Mouse (Mus musculus): ENCODE measurements around the gene Hspbap1. TPM values are rescaled to one million over a fixed set of nuclear protein-coding genes. Genes with fewer than 3 reads are reported as not detected.

The Hspbap1 gene
- total and polyA plus RNA-seq, 3 experiments: 7.2 to 9.6 TPM; not detected in 1

DNA sequence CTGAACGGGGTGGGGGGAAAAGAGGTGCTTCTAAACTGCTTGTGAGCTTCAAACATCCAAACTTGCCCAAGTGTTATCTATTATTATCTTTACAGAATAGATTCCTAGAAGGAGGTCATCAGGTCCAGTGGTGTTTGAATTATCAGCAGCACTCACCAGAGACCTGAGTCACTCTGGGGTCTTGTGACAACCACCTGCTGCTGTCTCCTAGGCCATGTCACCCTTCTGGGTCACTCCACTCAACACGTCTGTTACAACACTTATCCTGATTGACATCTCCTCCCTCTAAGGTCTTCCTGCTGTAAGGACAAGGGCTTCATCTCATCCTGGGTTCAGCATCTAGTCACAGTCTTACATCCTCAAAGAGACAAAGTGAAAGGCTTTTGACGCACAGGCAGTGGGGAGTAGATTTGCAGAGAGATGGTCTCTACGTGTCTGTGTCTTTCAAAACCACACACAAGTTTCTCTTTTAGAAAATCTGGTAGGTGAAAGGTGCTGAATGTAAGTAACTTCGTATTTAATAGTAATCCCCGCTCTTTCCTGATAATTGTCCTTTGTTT, 21.9 kb downstream of the Hspbap1 start:
- Histone ChIP-seq H3K79me2 (ENCODE audit: control insufficient read depth, insufficient read depth, low read length, poor library complexity) (no peaks in the 10 kb centered on the region), H3K27me3 (ENCODE audit: control insufficient read depth in 1 of 2, insufficient read depth in 2 of 2, low read length in 2 of 2) (no peaks in the 10 kb centered on the region), H3K36me3 (ENCODE audit: control insufficient read depth in 1 of 2, insufficient read depth in 2 of 2, low read length in 2 of 2) (no peaks in the 10 kb centered on the region; a peak in 2 of 4 replicates), H3K27ac (ENCODE audit: control insufficient read depth, low read depth, low read length) (no peak overlapping the region), H3K9ac (ENCODE audit: control insufficient read depth, low read depth, low read length, poor library complexity, severe bottlenecking) (no peak overlapping the region), H3K4me3 (ENCODE audit: control insufficient read depth in 1 of 2, insufficient read depth in 1 of 2, low read depth in 2 of 2, low read length in 2 of 2) (no peak overlapping the region), H3K9me3 (replicated peaks; ENCODE audit: insufficient read depth, low read length) (no peaks in the 10 kb centered on the region), H3K4me1 (ENCODE audit: control insufficient read depth in 1 of 2, insufficient read depth in 2 of 2, low read length in 2 of 2) (no peaks in the 10 kb centered on the region)
- TF ChIP-seq ZKSCAN1 (IDR thresholded peaks at IDR 0.05; ENCODE audit: low read depth, low read length): no peak
- no peak for TF ChIP-seq CTCF (IDR thresholded peaks at IDR 0.05 in 2 of 3, conservative IDR thresholded peaks at IDR 0.05 in 1 of 3; ENCODE audit: control insufficient read depth in 1 of 3, insufficient read depth in 1 of 3, low read depth in 2 of 3, low read length in 3 of 3, poor library complexity in 1 of 3, severe bottlenecking in 1 of 3)
- no peak for TF ChIP-seq CHD2 (IDR thresholded peaks at IDR 0.05; ENCODE audit: low read length)
- no peak for TF ChIP-seq NRF1 (IDR thresholded peaks at IDR 0.05; ENCODE audit: insufficient read depth, low read depth, low read length, poor library complexity, severe bottlenecking)
- no peak for TF ChIP-seq POLR2AphosphoS5 (IDR thresholded peaks at IDR 0.05; ENCODE audit: borderline replicate concordance, low read depth, low read length)
- TF ChIP-seq MEF2A (IDR thresholded peaks at IDR 0.05; ENCODE audit: extremely low read depth, insufficient replicate concordance, low read depth, low read length, poor library complexity, severe bottlenecking): no peak
- TF ChIP-seq RCOR1 (IDR thresholded peaks at IDR 0.05; ENCODE audit: low read depth, low read length): no peak
- TF ChIP-seq JUND (IDR thresholded peaks at IDR 0.05; ENCODE audit: low read depth, low read length): no peak
- no peak for TF ChIP-seq HCFC1 (IDR thresholded peaks at IDR 0.05; ENCODE audit: low read depth, low read length)
- no peak for TF ChIP-seq TAL1 (IDR thresholded peaks at IDR 0.05; ENCODE audit: low read length)
- TF ChIP-seq UBTF (IDR thresholded peaks at IDR 0.05; ENCODE audit: borderline replicate concordance, insufficient read depth, low read depth, low read length): no peak
- DNase-seq (ENCODE audit: low read depth, low spot score): no peak

DNA sequence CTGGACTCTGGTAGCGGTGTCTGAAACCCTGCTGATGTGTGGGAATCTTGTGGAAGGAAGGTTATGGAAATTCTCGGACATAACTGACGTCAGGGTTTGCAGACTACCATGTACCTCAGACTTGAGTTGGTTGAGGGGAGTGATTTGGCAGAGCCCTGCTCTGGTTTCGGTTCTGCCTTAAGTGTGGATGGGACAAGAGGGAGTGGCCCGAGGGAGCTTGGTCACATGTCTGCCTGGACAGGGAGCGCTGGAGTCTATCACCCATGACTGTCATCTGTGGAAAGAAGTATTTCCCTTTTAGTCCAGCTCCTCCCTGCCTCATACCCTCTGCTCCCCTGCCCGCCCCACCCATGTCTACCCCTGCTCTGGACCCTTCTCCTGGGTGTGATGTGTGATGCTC, 32.0 kb downstream of the Hspbap1 start:
- H3K4me1 ChIP-seq (ENCODE audit: control insufficient read depth in 1 of 2, insufficient read depth in 2 of 2, low read length in 2 of 2): peaks cover 4 to 7% of the 10 kb centered on the region in 2 experiments; a peak in 3 of 4 replicates
- H3K79me2 ChIP-seq (ENCODE audit: control insufficient read depth, insufficient read depth, low read length, poor library complexity): no peaks in the 10 kb centered on the region
- H3K27ac ChIP-seq (ENCODE audit: control insufficient read depth, low read depth, low read length): no peak overlapping the region
- no peak for DNase-seq (ENCODE audit: low read depth, low spot score)
- H3K4me3 ChIP-seq (ENCODE audit: control insufficient read depth in 1 of 2, insufficient read depth in 1 of 2, low read depth in 2 of 2, low read length in 2 of 2): no peak overlapping the region
- no peak overlapping the region for H3K9ac ChIP-seq (ENCODE audit: control insufficient read depth, low read depth, low read length, poor library complexity, severe bottlenecking)
- H3K36me3 ChIP-seq (ENCODE audit: control insufficient read depth in 1 of 2, insufficient read depth in 2 of 2, low read length in 2 of 2): peaks cover 0 to 9% of the 10 kb centered on the region in 2 experiments; a peak in 3 of 4 replicates
- H3K27me3 ChIP-seq (ENCODE audit: control insufficient read depth in 1 of 2, insufficient read depth in 2 of 2, low read length in 2 of 2): no peaks in the 10 kb centered on the region
- TF ChIP-seq JUND (IDR thresholded peaks at IDR 0.05; ENCODE audit: low read depth, low read length): no peak
- no peak for TF ChIP-seq CHD2 (IDR thresholded peaks at IDR 0.05; ENCODE audit: low read length)
- no peak for TF ChIP-seq MAZ (IDR thresholded peaks at IDR 0.05; ENCODE audit: low read depth, low read length)
- no peak for TF ChIP-seq TCF12 (IDR thresholded peaks at IDR 0.05; ENCODE audit: low read depth, low read length)
- TF ChIP-seq ZNF384 (IDR thresholded peaks at IDR 0.05; ENCODE audit: low read depth, low read length): no peak
- TF ChIP-seq RCOR1 (IDR thresholded peaks at IDR 0.05; ENCODE audit: low read depth, low read length): no peak
- no peak for TF ChIP-seq UBTF (IDR thresholded peaks at IDR 0.05; ENCODE audit: borderline replicate concordance, insufficient read depth, low read depth, low read length)
- no peak for TF ChIP-seq CHD1 (IDR thresholded peaks at IDR 0.05; ENCODE audit: low read depth, low read length)
- TF ChIP-seq RAD21 (IDR thresholded peaks at IDR 0.05; ENCODE audit: low read depth, low read length): no peak
- TF ChIP-seq KAT2A (conservative IDR thresholded peaks at IDR 0.05; ENCODE audit: low read depth, low read length): no peak
- no peak for TF ChIP-seq SIN3A (IDR thresholded peaks at IDR 0.05; ENCODE audit: low read length)
- no peak for TF ChIP-seq ZKSCAN1 (IDR thresholded peaks at IDR 0.05; ENCODE audit: low read depth, low read length)
- TF ChIP-seq EP300 (IDR thresholded peaks at IDR 0.05; ENCODE audit: low read depth in 1 of 2, low read length in 2 of 2): no peak
- TF ChIP-seq CTCF (IDR thresholded peaks at IDR 0.05 in 2 of 3, conservative IDR thresholded peaks at IDR 0.05 in 1 of 3; ENCODE audit: control insufficient read depth in 1 of 3, insufficient read depth in 1 of 3, low read depth in 2 of 3, low read length in 3 of 3, poor library complexity in 1 of 3, severe bottlenecking in 1 of 3): no peak
- TF ChIP-seq NRF1 (IDR thresholded peaks at IDR 0.05; ENCODE audit: insufficient read depth, low read depth, low read length, poor library complexity, severe bottlenecking): no peak
- no peak for TF ChIP-seq NELFE (IDR thresholded peaks at IDR 0.05; ENCODE audit: low read depth, low read length)
- TF ChIP-seq MYC (IDR thresholded peaks at IDR 0.05; ENCODE audit: low read depth, low read length): no peak
- TF ChIP-seq SMC3 (IDR thresholded peaks at IDR 0.05; ENCODE audit: low read depth, low read length): no peak
- H3K9me3 ChIP-seq (replicated peaks; ENCODE audit: insufficient read depth, low read length): no peaks in the 10 kb centered on the region

Data from MEL (cell line).